Mouse (Mus musculus) forebrain, embryonic 12.5 days (tissue): ENCODE measurements around the gene Klf2. TPM values are rescaled to one million over a fixed set of nuclear protein-coding genes. Genes with fewer than 3 reads are reported as not detected.

Source experiments
- ATAC-seq: fragments of 200-750 bp; cut with Nextera tagmentation; 2 replicates; pipeline ENCODE4 v1.8.0; 2017; ENCODE audit warnings: moderate TSS enrichment; ENCODE audit not compliant: low FRiP score
- H3K27ac ChIP-seq: fragments of 300-500 bp; sonication (generic); 2 replicates; pipeline ENCODE4 v1.5.1; 2016; ENCODE audit warnings: mild to moderate bottlenecking
- H3K27me3 ChIP-seq: fragments of 300-500 bp; sonication (generic); 2 replicates; pipeline ENCODE4 v1.6.1; 2016; ENCODE audit warnings: mild to moderate bottlenecking
- H3K36me3 ChIP-seq: fragments of 300-500 bp; sonication (generic); replicated peaks from 2 replicates; pipeline ENCODE4 v1.6.1; 2016; ENCODE audit warnings: mild to moderate bottlenecking
- H3K4me1 ChIP-seq: fragments of 300-500 bp; sonication (generic); 2 replicates; pipeline ENCODE4 v1.6.1; 2016
- H3K4me2 ChIP-seq: fragments of 300-500 bp; sonication (generic); 2 replicates; pipeline ENCODE4 v1.6.1; 2016; ENCODE audit warnings: mild to moderate bottlenecking, moderate library complexity
- H3K4me3 ChIP-seq: fragments of 300-500 bp; sonication (generic); replicated peaks from 2 replicates; pipeline ENCODE4 v1.5.1; 2016; ENCODE audit warnings: mild to moderate bottlenecking
- H3K9ac ChIP-seq: fragments of 300-500 bp; sonication (generic); 2 replicates; pipeline ENCODE4 v1.6.1; 2016; ENCODE audit warnings: mild to moderate bottlenecking
- H3K9me3 ChIP-seq: fragments of 300-500 bp; sonication (generic); 2 replicates; pipeline ENCODE4 v1.6.1; 2016
- WGBS: fragments of 180-500 bp; shearing (Covaris S2); methylation state at CpG from one replicate; pipeline ENCODE4 v1.1.7; 2016; 5-methylcytosine and 5-hydroxymethylcytosine counted together
- polyA plus RNA-seq: library from polyadenylated mRNA; unstranded; fragments of >200 nt; fragmentation: Nextera tagmentation; extraction: Ambion mirVana; gene quantifications from 2 replicates; pipeline ENCODE4 v1.2.1, GENCODE M21; 2016

Gene Klf2
- 4.6 and 5.0 TPM in 2 replicates for polyA plus RNA-seq

DNA sequence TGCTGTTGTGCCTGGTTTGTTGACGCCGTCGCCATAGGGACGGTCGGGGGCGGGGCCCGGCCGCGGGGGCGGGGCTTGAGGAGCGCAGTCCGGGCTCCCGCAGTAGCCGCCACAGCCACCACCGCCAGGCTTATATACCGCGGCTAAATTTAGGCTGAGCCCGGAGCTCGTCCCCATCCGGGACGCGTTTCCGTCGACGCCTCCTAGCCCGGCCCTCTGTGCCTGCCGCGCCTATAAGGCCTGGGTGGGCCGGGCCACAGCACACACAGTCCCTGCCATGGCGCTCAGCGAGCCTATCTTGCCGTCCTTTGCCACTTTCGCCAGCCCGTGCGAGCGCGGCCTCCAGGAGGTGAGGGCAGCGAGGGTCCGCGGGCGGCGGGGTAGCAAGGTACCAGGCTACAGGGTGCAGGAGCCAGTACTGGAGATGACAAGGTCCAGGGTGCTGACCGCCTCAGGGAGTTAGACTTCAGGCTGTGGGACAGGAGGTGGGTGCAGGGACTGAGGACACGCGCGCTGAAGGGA lies at the start of gene Klf2:
Klf2 (plus strand) TSS at position 233 of the 522 bp plus-strand sequence.
- H3K4me3 ChIP-seq, result peak within 1 kb of the TSS; percentile 51
- H3K9me3 ChIP-seq, result no peaks in the 10 kb centered on the region
- peak within 1 kb of the TSS; percentile 44 for H3K9ac ChIP-seq
- H3K4me1 ChIP-seq, result peaks cover 19% of the 10 kb centered on the region
- peaks cover 71% of the 10 kb centered on the region for H3K27me3 ChIP-seq
- under 1% methylated on average over 40 of the region's 46 CpGs for WGBS
- no peaks in the 10 kb centered on the region for H3K36me3 ChIP-seq
- peak within 1 kb of the TSS; percentile 84 for H3K4me2 ChIP-seq
- H3K27ac ChIP-seq, result no peak within 1 kb of the TSS
- ATAC-seq, result peak; percentile 95

DNA sequence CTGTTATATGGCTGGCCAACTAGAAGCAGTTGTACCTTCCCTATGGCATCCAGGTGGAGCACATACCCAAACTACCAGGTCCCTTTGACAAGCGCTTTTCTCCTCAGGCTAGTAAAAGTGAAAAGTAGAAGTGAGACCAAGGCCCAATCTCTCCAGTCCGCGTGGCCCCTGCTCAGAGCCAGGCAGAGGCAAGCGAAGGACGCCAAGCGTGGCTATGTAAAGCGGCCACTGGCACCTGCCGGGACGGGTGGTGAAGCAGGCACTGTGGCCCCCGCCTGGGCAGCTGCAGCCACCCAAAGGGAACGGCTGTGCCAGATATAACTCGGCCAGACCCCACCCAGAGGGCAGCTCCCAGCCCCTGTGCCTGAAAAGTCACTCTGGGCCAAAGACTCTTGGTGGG lies 48.2 kb upstream of the Klf2 start:
- Histone ChIP-seq H3K36me3 (no peaks in the 10 kb centered on the region), H3K4me1 (no peaks in the 10 kb centered on the region), H3K27me3 (peaks cover 5% of the 10 kb centered on the region; the same call in 1 of the 2 replicates), H3K4me3 (no peak overlapping the region), H3K4me2 (no peak overlapping the region), H3K9me3 (no peaks in the 10 kb centered on the region), H3K9ac (no peak overlapping the region), H3K27ac (no peak overlapping the region)
- 89% methylated on average over 12 of the region's 12 CpGs for WGBS
- ATAC-seq, result no peak

DNA sequence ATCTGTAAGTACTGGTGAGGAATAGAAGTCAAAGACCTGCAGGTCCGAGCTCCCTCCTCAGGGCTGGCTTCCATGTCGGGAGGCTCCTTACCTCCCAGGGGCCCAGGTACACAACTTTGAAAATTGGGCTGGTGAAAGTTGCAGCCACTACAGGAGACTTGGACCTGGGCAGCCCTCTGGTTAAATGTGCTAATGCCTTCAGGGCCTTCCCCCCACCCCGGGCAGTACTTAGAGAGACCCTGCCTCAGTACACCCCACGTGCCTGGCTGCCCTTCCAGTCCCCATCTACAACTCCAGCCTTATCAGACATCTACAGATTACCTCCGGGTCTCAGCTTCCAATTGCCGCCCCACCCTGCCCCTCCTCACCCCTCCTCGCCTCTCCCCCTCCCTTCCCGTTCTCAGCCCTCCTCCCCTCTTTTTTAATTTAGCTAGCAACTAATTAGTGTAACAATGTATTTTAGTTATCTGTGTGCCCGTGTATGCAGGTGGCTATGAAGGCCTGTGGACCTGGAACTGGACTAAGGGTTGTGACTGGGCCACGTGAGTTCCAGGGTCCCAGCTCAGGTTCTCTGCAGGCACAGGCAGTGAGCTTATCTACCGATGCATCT lies 47.7 kb upstream of the Klf2 start:
- Histone ChIP-seq H3K9me3 (no peaks in the 10 kb centered on the region), H3K4me2 (no peak overlapping the region), H3K4me3 (no peak overlapping the region), H3K27me3 (peaks cover 5% of the 10 kb centered on the region; the same call in 1 of the 2 replicates), H3K27ac (no peak overlapping the region), H3K4me1 (no peaks in the 10 kb centered on the region), H3K36me3 (no peaks in the 10 kb centered on the region), H3K9ac (no peak overlapping the region)
- no peak for ATAC-seq
- 80% methylated on average over 11 of the region's 11 CpGs for WGBS

DNA sequence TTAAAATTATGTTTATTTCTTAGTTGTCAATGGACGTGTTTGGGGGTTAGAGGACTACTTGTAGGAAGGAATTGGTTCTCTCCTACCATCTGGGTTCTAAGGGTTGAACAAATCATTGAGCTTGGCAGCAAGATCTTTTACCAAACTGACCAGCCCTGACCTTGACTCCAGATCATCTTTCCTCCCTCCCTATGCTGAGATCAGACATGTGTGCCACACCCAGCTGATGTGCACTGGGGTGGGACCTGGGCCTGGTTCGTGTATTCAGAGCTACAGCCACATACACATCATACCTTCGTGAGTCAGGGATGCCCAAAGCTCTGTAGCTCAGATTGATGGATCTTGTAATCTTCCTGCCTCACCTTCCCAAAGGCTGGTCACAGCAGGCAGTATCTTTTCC lies 47.1 kb upstream of the Klf2 start:
- 83% methylated on average over 3 of the region's 3 CpGs for WGBS
- H3K27me3 ChIP-seq, result peaks cover 5% of the 10 kb centered on the region; the same call in 1 of the 2 replicates
- H3K4me3 ChIP-seq, result no peak overlapping the region
- H3K9me3 ChIP-seq, result no peaks in the 10 kb centered on the region
- no peak for ATAC-seq
- H3K27ac ChIP-seq, result no peak overlapping the region
- H3K9ac ChIP-seq, result no peak overlapping the region
- no peak overlapping the region for H3K4me2 ChIP-seq
- no peaks in the 10 kb centered on the region for H3K36me3 ChIP-seq
- no peaks in the 10 kb centered on the region for H3K4me1 ChIP-seq

DNA sequence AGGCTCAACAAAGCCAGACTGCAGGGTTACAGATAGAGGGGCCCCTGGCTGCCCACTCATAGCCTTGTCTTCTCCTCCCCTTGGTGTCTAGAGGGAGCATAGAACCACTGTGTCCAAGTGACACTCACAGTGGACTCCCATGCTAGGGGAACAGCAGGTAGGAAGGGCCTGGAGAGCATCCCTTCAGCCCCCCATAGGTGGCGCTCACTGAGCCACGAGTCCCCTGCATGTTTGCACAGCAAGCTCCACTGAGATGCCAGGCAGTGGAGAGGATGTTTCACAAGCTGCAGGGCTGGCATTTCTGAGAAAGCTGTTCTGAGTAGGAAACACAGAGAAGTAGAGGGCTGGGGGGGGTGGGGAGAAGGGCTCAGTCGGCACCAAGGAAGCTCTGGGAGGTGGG lies 46.5 kb upstream of the Klf2 start:
- H3K9me3 ChIP-seq, result no peaks in the 10 kb centered on the region
- H3K36me3 ChIP-seq, result no peaks in the 10 kb centered on the region
- H3K4me3 ChIP-seq, result no peak overlapping the region
- no peak overlapping the region for H3K9ac ChIP-seq
- H3K27ac ChIP-seq, result no peak overlapping the region
- no peak for ATAC-seq
- H3K4me1 ChIP-seq, result no peaks in the 10 kb centered on the region
- no peak overlapping the region for H3K4me2 ChIP-seq
- 20% methylated on average over 3 of the region's 3 CpGs for WGBS
- H3K27me3 ChIP-seq, result peaks cover 5% of the 10 kb centered on the region; the same call in 1 of the 2 replicates

DNA sequence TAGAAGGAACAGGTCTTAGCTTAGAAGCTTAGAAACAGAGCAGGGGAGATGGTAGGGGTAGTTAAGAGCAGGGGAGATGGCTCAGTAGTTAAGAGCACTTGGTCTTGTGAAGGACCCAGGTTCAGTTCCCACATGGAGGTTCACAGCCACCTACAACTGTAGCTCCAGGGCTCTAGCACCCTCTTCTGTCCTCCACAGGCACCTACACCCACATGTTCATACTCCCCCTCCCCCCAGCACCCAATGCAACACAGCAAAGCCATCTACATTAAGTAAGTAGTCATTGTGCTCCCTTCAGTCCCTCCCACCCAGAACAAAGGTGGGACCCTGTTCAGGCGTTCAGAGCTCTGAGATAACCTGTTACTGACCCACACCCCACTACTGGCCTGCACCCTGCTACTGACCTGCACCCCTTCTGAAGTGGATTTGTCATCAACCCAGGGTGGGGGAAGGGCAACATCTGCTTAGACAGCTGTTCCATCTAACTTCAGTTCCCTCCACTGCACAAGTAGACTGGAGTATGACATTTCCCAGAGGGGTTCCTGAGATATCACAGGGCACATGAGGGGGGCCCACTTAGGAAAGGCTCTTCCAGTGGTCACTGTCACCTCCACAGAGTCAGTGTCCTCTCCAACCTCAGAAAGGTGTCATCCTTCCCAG lies 45.6 kb upstream of the Klf2 start:
- Histone ChIP-seq H3K9me3 (no peaks in the 10 kb centered on the region), H3K9ac (no peak overlapping the region), H3K36me3 (no peaks in the 10 kb centered on the region), H3K4me1 (no peaks in the 10 kb centered on the region), H3K27ac (no peak overlapping the region), H3K4me3 (no peak overlapping the region), H3K4me2 (no peak overlapping the region), H3K27me3 (peaks cover 5% of the 10 kb centered on the region; the same call in 1 of the 2 replicates)
- 75% methylated on average over 1 of the region's 1 CpGs for WGBS
- no peak for ATAC-seq

DNA sequence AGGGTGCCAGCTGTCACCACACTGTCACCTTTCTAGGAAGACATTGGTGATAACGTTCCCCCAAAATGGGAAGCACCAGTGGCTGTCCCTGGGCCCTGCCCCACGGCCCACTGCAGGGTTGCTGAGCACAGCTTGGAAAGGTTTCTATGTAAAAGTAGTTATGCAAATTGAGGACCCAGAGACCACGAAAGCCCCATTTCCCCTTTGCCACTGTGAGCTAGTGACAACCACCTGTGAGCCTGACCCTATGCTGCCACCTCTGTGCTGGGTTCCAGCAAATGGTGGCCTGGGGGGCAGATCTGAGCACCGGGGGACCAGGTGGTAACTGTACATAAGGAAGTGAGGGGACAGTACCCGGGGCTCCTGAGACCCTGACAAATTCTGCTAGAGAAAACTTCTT lies 45.0 kb upstream of the Klf2 start:
- no peak overlapping the region for H3K9ac ChIP-seq
- H3K36me3 ChIP-seq, result no peaks in the 10 kb centered on the region
- no peak overlapping the region for H3K4me3 ChIP-seq
- H3K27ac ChIP-seq, result no peak overlapping the region
- no peak for ATAC-seq
- H3K4me2 ChIP-seq, result no peak overlapping the region
- no peaks in the 10 kb centered on the region for H3K9me3 ChIP-seq
- peaks cover 5% of the 10 kb centered on the region; the same call in 1 of the 2 replicates for H3K27me3 ChIP-seq
- WGBS, result 76% methylated on average over 5 of the region's 5 CpGs
- no peaks in the 10 kb centered on the region for H3K4me1 ChIP-seq

DNA sequence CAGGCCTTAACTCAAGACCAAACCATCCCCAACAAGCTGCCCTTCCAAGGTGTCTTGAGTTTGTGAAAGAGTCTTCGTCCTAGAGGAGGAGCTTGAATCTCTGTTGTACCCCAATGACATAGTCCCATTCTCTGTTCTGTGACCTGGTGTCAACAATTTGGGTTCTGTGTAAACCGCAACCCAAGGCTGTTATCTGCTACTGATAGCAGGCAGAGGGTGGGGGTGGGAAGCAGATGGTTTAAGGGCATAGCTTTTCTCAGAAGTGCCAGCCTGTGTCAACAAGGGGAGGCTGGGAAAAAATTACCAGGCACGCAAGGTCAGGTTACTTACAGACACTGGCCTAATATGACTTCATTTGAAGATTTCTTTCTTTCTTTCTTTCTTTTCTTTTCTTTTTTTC lies 41.6 kb upstream of the Klf2 start:
- no peak for ATAC-seq
- Histone ChIP-seq H3K4me1 (no peaks in the 10 kb centered on the region), H3K27me3 (peaks cover 5% of the 10 kb centered on the region; the same call in 1 of the 2 replicates), H3K27ac (no peak overlapping the region), H3K36me3 (no peaks in the 10 kb centered on the region), H3K9ac (no peak overlapping the region), H3K9me3 (no peaks in the 10 kb centered on the region), H3K4me2 (no peak overlapping the region), H3K4me3 (no peak overlapping the region)
- WGBS, result 78% methylated on average over 3 of the region's 3 CpGs

DNA sequence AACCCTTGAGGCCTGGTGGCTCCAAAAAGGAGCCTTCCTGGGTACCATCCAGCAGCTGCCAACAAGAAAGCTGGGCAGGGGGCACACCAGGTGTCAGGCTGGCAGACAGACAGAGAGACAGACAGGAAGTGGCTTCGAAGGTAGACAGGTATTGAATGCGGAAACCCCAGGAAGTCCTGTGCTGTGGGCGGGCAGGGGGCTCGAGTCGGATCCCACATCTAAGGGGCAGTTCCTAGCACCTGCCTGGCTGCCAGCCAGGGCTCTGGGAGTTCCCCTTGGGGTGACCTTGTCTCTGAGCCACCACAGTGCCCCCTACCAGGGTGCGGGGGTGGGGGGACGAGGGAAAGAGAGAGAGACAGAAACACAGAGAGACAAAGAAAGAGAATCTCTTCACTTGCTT lies 39.7 kb upstream of the Klf2 start:
- Histone ChIP-seq H3K36me3 (no peaks in the 10 kb centered on the region), H3K4me1 (no peaks in the 10 kb centered on the region), H3K4me2 (no peak overlapping the region), H3K27ac (no peak overlapping the region), H3K27me3 (no peaks in the 10 kb centered on the region; the same call in 1 of the 2 replicates), H3K9me3 (no peaks in the 10 kb centered on the region), H3K4me3 (no peak overlapping the region), H3K9ac (no peak overlapping the region)
- 81% methylated on average over 7 of the region's 7 CpGs for WGBS
- no peak for ATAC-seq

DNA sequence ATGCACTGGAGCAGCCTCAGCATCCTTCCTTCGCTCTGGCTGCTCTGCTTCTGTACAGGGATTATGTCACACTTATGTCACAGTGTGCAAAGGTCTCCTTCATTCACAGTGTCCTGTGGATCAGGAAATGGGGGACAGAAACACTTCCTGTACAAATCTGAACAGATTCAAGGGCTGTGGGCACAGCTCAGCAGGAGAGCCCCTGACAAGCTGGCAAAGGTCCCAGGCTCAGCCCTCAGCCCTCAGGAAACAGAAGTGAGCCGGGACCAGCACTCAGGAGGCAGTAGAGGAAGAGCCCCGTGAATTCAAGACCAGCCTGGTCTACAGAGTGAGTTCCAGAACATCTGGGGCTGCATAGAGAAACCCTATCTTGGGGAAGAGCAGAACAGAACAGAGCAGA lies 37.2 kb upstream of the Klf2 start:
- Histone ChIP-seq H3K4me3 (no peak overlapping the region), H3K9ac (no peak overlapping the region), H3K27me3 (no peaks in the 10 kb centered on the region; the same call in 1 of the 2 replicates), H3K4me2 (no peak overlapping the region), H3K36me3 (no peaks in the 10 kb centered on the region), H3K9me3 (no peaks in the 10 kb centered on the region), H3K27ac (no peak overlapping the region), H3K4me1 (no peaks in the 10 kb centered on the region)
- no peak for ATAC-seq
- whole genome bisulfite sequencing, result 55% methylated on average over 3 of the region's 3 CpGs

DNA sequence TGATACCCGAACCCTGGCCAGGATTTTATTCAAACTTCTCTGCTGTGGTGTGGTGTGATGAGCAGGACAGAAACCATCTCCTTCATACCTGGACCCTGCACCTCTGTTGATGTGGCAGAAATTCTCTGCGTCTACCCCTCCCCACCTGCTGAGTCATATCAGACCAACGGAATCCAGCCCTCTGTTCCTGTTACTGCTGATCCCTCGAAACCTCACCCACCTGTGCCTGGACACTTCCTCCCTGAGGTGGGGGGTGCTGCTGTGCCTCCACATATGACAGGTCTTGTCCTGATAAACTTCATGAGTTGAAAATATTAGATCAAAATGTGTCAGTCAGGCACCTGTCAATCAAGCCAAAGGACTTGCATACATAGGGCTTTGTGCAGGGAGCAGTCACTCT lies 33.5 kb upstream of the Klf2 start:
- 78% methylated on average over 4 of the region's 4 CpGs for WGBS

DNA sequence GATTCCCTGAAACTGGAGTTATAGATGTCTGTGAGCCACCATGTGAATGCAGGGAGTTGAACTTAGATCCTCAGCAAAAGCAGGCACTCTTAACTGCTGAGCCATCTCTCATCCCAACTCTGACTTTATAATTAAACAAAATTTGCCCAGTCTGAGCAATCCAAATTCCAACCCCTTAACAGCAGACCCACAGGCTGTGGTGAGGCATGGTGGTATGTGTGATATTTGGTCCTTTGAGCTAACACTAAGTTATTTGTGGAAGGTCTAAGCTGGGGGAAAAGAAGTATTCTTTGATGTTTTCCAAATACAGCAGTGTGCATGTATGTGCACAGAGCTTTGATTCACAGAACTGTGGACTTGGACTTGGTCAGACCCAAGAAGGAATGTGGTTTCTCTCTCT lies 29.8 kb upstream of the Klf2 start:
- no peaks in the 10 kb centered on the region for H3K9me3 ChIP-seq
- ATAC-seq, result no peak
- H3K36me3 ChIP-seq, result no peaks in the 10 kb centered on the region
- no peak overlapping the region for H3K27ac ChIP-seq
- H3K9ac ChIP-seq, result no peak overlapping the region
- no peaks in the 10 kb centered on the region for H3K27me3 ChIP-seq
- H3K4me3 ChIP-seq, result no peak overlapping the region
- H3K4me2 ChIP-seq, result no peak overlapping the region
- H3K4me1 ChIP-seq, result no peaks in the 10 kb centered on the region

More for the DNA sequence above, 33.5 kb upstream of the Klf2 start:
- Histone ChIP-seq H3K4me1 (no peaks in the 10 kb centered on the region), H3K9me3 (no peaks in the 10 kb centered on the region), H3K4me3 (no peak overlapping the region), H3K36me3 (no peaks in the 10 kb centered on the region), H3K9ac (no peak overlapping the region), H3K27ac (no peak overlapping the region), H3K4me2 (no peak overlapping the region), H3K27me3 (no peaks in the 10 kb centered on the region; the same call in 1 of the 2 replicates)
- ATAC-seq, result no peak

DNA sequence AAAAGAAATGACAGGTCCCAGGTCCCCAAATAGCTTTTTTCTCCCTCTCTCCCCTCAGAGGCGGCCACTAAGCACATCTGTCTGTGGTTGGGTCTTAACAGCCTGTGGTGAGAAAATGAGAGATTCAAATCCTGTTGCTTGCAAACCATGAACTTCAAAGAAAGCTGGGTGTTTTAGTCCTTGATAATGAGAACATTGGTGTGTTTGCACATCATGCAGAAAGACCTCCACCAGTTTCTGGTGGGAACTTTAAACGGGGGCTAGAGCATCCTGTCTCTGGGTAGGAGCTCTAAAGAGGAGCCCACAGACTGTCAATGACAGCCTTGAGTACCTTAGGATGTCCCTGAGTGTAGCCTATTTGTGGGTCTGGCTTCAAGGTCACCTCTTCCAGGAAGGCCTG lies 27.7 kb upstream of the Klf2 start:
- Histone ChIP-seq H3K36me3 (no peaks in the 10 kb centered on the region), H3K9ac (no peak overlapping the region), H3K4me2 (no peak overlapping the region), H3K27ac (no peak overlapping the region), H3K4me3 (no peak overlapping the region), H3K9me3 (no peaks in the 10 kb centered on the region), H3K27me3 (no peaks in the 10 kb centered on the region), H3K4me1 (no peaks in the 10 kb centered on the region)
- WGBS, result 80% methylated on average over 2 of the region's 2 CpGs
- no peak for ATAC-seq
